Mouse (Mus musculus) limb, embryonic 14.5 days (tissue): ENCODE measurements around the gene Etnk2. TPM values are rescaled to one million over a fixed set of nuclear protein-coding genes. Genes with fewer than 3 reads are reported as not detected.

ENCODE experiments used
- ATAC-seq: fragments of 200-750 bp; cut with Nextera tagmentation; 2 replicates; pipeline ENCODE4 v1.8.0; 2017; ENCODE audit warnings: low read depth, moderate number of reproducible peaks, moderate TSS enrichment; ENCODE audit not compliant: low FRiP score
- DNase-seq: peaks from one replicate; pipeline ENCODE4 v3.0.0-alpha.2; 2015; ENCODE audit warnings: low spot score
- H3K27ac ChIP-seq: fragments of 300-500 bp; sonication (generic); replicated peaks from 2 replicates; pipeline ENCODE4 v1.5.1; 2014; ENCODE audit warnings: low read depth, mild to moderate bottlenecking, low read length, moderate library complexity, mixed read lengths
- H3K27me3 ChIP-seq: fragments of 300-500 bp; sonication (generic); 2 replicates; pipeline ENCODE4 v1.6.1; 2014; ENCODE audit warnings: low read length, mixed read lengths; ENCODE audit not compliant: control insufficient read depth, insufficient read depth
- H3K36me3 ChIP-seq: fragments of 300-500 bp; sonication (generic); 2 replicates; pipeline ENCODE4 v1.6.1; 2014; ENCODE audit warnings: mild to moderate bottlenecking, low read length, moderate library complexity, mixed read lengths; ENCODE audit not compliant: control insufficient read depth, insufficient read depth
- H3K4me1 ChIP-seq: fragments of 300-500 bp; sonication (generic); 2 replicates; pipeline ENCODE4 v1.6.1; 2014; ENCODE audit warnings: antibody characterized with exemption, low read length, mixed read lengths; ENCODE audit not compliant: control insufficient read depth, insufficient read depth
- H3K4me2 ChIP-seq: fragments of 300-500 bp; sonication (generic); replicated peaks from 2 replicates; pipeline ENCODE4 v1.6.1; 2014; ENCODE audit warnings: low read depth, mild to moderate bottlenecking, low read length, moderate library complexity; ENCODE audit not compliant: severe bottlenecking
- H3K4me3 ChIP-seq: fragments of 300-500 bp; sonication (generic); replicated peaks from 2 replicates; pipeline ENCODE4 v1.5.1; 2014; ENCODE audit warnings: low read length
- H3K9ac ChIP-seq: fragments of 300-500 bp; sonication (generic); 2 replicates; pipeline ENCODE4 v1.6.1; 2014; ENCODE audit warnings: mild to moderate bottlenecking, low read depth, low read length, moderate library complexity; ENCODE audit not compliant: severe bottlenecking
- H3K9me3 ChIP-seq: fragments of 300-500 bp; sonication (generic); 2 replicates; pipeline ENCODE4 v1.6.1; 2016; ENCODE audit warnings: low read length; ENCODE audit not compliant: control insufficient read depth
- POLR2A ChIP-seq: fragments of 200-500 bp; IDR thresholded peaks from 2 replicates; pipeline ENCODE4 v1.8.0; 2012; ENCODE audit warnings: inconsistent platforms, mild to moderate bottlenecking, moderate library complexity, borderline replicate concordance; ENCODE audit not compliant: insufficient read depth, insufficient read length; ENCODE audit errors: extremely low read depth
- WGBS: fragments of 180-500 bp; shearing (Covaris S2); extraction: QIAGEN DNeasy Blood & Tissue Kit; methylation state at CpG from one replicate; pipeline ENCODE4 v1.1.7; 2014; 5-methylcytosine and 5-hydroxymethylcytosine counted together
- polyA plus RNA-seq, 2 experiments: library from polyadenylated mRNA; depleted of rRNA in 1 of 2; stranded (reverse) in 1 of 2; unstranded in 1 of 2; fragments of >200 nt; fragmentation: Nextera tagmentation in 1 of 2; extraction: Ambion mirVana in 1 of 2; gene quantifications; 2 replicates each; pipeline versions ENCODE4 v1.2.1 to v1.2.3; 2012 to 2014

The Etnk2 gene
- polyA plus RNA-seq, 2 experiments: 0.91 to 1.4 TPM

DNA sequence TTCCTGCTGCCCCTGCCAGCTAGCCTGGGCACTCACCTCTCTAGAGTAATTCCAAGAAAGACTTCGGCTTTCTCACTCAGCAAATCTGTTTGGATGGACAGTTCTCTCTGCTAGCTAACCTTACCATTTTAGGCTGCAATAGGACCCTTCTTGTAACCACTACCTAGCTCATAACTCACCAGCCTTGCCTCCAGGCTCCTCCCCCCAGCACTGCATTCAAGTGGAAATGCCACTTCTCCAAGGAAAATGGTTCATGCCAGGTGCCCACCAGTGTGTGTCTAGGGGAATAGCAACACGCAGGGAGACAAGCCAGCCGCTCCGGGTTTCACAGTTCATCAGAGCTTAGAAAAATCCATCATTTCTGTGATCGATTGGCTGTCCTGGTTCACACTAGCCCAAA lies 14.2 kb downstream of the Etnk2 start:
- Histone ChIP-seq H3K4me2 (no peak overlapping the region), H3K27me3 (no peaks in the 10 kb centered on the region), H3K4me3 (no peak overlapping the region), H3K9me3 (no peaks in the 10 kb centered on the region), H3K4me1 (no peaks in the 10 kb centered on the region), H3K27ac (no peak overlapping the region), H3K36me3 (no peaks in the 10 kb centered on the region), H3K9ac (no peak overlapping the region)
- DNase-seq (no peak), ATAC-seq (no peak)
- TF ChIP-seq POLR2A: no peak
- 89% methylated on average over 5 of the region's 5 CpGs for WGBS

DNA sequence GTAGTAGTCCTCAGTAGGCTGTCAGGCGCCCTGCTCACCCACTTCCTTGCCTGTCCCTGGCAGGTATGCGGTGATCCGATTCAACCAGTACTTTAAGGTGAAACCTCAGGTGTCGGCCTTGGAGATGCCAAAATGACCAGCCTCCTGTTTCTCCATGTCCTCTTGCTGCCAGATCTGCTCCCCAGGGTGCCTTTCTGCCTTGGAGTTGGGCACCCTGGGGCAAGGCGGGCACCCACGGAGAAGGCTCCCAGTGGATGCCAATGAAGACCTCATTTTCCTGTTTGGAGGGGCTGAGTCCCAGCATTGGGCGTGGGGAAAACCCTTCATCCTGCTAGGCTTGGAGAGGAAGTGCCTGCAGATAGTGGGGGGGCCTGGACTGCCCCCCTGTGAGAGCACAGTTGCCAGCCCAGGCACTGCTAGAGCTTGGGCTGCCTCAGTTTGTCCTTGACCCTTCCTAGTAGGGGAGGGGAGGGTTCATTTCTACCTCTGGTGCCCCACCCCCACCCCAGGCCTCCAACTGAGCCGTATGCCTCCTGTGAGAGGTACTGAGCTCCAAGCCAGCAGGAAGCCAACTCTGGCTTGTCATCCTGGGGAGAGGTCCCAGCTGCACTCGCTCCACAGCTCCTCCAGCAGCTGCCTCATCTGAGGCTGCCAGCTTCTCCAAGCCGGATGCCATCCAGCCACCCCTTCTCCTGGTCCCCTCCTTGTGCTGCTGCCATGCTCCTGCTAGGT lies 16.0 kb downstream of the Etnk2 start:
- no peaks in the 10 kb centered on the region for H3K36me3 ChIP-seq
- H3K9me3 ChIP-seq: no peaks in the 10 kb centered on the region
- H3K9ac ChIP-seq: no peak overlapping the region
- H3K4me1 ChIP-seq: no peaks in the 10 kb centered on the region
- 65% methylated on average over 9 of the region's 10 CpGs for WGBS
- H3K4me3 ChIP-seq: no peak overlapping the region
- no peaks in the 10 kb centered on the region for H3K27me3 ChIP-seq
- no peak for DNase-seq
- no peak overlapping the region for H3K27ac ChIP-seq
- H3K4me2 ChIP-seq: no peak overlapping the region
- no peak for ATAC-seq
- no peak for TF ChIP-seq POLR2A

DNA sequence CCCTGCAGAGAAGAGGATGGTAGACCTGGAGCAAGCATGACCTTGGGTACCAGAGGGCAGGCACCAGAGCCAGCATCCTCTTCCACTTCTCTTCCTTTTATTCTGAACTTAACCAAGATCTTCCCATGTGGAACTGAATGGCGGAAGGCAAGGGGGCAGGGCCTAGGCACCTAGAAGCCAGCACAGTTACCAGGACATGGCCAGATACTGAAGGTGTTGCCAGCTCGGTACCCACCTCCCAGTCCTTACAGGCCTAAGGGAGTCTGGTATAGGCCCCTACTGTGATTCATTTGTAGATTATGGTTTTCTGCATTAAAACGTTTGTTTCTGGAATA lies 16.6 kb downstream of the Etnk2 start:
- DNase-seq: no peak
- Histone ChIP-seq H3K27ac (no peak overlapping the region), H3K4me2 (no peak overlapping the region), H3K4me1 (no peaks in the 10 kb centered on the region), H3K9ac (no peak overlapping the region), H3K4me3 (no peak overlapping the region), H3K27me3 (no peaks in the 10 kb centered on the region), H3K9me3 (no peaks in the 10 kb centered on the region), H3K36me3 (no peaks in the 10 kb centered on the region)
- no peak for ATAC-seq
- WGBS: 70% methylated on average over 3 of the region's 3 CpGs
- no peak for TF ChIP-seq POLR2A

DNA sequence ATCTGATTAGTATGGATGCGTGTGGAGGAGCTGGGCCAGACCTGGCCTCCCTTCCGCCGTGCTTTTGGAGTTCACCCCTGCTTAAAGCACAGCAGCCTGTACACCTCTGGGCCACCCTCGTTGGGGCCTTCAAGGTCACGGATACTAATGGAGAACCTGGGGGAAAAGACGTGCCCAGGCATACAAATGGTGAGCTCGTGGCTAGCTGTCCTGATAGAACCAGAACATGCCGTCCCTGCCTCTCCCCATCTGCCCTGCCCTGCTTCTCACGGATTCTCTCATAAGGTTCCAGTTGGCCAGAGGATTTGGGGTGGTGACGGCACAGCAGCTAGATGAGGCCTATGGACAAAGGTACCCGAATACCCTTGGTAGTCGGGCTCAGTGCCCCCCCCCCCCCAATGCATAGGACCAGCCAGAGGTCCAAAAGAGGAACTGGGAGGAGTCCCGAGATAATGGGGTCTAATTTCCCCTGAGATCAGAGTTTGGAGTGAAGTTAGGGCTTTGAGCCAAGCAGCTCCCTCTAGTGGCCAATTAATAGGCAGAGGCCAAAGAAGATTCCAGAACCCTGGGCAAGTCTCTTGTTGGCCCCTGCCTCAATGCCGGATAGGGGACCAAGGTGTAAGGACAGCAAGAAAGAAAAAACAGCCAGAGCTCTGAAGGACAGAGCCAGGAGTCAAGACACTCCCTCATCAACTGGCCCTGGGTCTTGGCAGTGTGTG lies 17.1 kb downstream of the Etnk2 start:
- Histone ChIP-seq H3K4me2 (no peak overlapping the region), H3K36me3 (no peaks in the 10 kb centered on the region), H3K9me3 (no peaks in the 10 kb centered on the region), H3K27me3 (no peaks in the 10 kb centered on the region), H3K9ac (no peak overlapping the region), H3K4me3 (no peak overlapping the region), H3K27ac (no peak overlapping the region), H3K4me1 (no peaks in the 10 kb centered on the region)
- ATAC-seq (no peak), DNase-seq (peak; percentile 55)
- WGBS: 72% methylated on average over 14 of the region's 14 CpGs
- no peak for TF ChIP-seq POLR2A

DNA sequence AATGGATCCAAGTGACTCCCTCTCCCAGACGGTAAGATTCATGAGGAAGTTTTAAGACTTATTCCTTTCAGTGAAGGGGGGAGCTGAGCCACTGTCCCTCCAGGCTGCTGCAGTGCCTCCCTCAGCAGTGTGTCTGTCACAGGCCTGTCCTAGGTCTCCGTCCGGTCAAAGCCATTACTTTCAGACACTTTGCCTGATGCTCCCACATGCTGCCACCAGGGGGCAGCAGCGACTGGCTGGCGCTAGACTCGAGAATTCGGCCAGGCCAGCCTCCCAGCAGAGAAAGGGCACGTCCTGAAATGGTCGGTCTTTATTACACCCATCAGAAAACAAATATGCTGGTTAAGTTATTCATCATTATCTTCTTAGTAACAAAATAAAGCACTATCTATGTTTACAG lies 18.6 kb downstream of the Etnk2 start:
- no peaks in the 10 kb centered on the region for H3K27me3 ChIP-seq
- H3K4me2 ChIP-seq: no peak overlapping the region
- H3K4me1 ChIP-seq: no peaks in the 10 kb centered on the region; the same call in 1 of the 2 replicates
- H3K4me3 ChIP-seq: no peak overlapping the region
- no peaks in the 10 kb centered on the region for H3K9me3 ChIP-seq
- H3K36me3 ChIP-seq: no peaks in the 10 kb centered on the region
- WGBS: 6% methylated on average over 9 of the region's 9 CpGs
- H3K9ac ChIP-seq: no peak overlapping the region
- no peak for TF ChIP-seq POLR2A
- DNase-seq (peak; percentile 69), ATAC-seq (no peak)
- H3K27ac ChIP-seq: no peak overlapping the region
